Mouse (Mus musculus) common myeloid progenitor, adult 5-6 weeks (primary cell): Measurements from ENCODE around the gene Hoxd9. TPM values are rescaled to one million over a fixed set of nuclear protein-coding genes. Genes with fewer than 3 reads are reported as not detected.
A peak's percentile ranks its signal among the peaks of the same experiment; 100 is the strongest.

Source experiments
- ATAC-seq: replicated peaks from 2 replicates; pipeline ENCODE4 v1.8.0; 2016; ENCODE audit warnings: low read depth, mild to moderate bottlenecking, moderate TSS enrichment, inconsistent platforms; ENCODE audit not compliant: poor library complexity, severe bottlenecking
- total RNA-seq: library from RNA; stranded (forward); fragments of 200-1000, 187-1606 nt; gene quantifications from 2 replicates; pipeline ENCODE4 v1.2.3, GENCODE M21; 2017

The Hoxd9 gene
- total RNA-seq, 1 experiment from 2014 or later: not detected

DNA sequence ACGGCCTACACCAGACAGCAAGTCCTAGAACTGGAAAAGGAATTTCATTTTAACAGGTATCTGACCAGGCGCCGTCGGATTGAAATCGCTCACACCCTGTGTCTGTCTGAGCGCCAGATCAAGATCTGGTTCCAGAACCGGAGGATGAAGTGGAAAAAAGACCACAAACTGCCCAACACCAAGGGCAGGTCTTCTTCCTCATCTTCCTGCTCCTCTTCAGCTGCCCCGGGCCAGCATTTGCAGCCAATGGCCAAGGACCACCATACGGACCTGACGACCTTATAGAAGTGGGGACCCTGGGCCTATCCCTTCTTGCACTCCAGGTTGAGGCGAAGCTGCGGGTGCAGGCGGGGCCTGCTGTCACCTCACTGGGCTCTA, 30.8 kb downstream of the Hoxd9 start:
- ATAC-seq: no peak

DNA sequence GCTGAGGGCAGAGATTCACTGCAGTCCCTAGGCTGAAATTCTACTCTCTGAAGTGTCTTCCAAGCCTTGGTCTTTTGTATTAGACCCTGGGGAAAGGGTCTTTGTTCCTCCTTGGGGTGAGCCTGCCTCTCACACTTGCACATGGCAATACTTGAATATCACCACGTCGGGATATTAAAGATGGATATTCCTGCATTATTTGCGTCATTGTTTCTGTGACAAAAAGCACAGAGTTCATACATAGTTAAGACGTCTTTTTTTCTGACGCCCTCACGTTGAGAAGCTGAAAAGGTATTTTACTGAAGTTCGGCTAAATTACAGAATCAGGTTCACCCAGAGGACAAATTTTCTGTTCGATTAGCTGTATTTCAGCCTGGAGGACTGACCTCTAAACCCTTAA, 32.8 kb downstream of the Hoxd9 start:
- ATAC-seq: no peak

DNA sequence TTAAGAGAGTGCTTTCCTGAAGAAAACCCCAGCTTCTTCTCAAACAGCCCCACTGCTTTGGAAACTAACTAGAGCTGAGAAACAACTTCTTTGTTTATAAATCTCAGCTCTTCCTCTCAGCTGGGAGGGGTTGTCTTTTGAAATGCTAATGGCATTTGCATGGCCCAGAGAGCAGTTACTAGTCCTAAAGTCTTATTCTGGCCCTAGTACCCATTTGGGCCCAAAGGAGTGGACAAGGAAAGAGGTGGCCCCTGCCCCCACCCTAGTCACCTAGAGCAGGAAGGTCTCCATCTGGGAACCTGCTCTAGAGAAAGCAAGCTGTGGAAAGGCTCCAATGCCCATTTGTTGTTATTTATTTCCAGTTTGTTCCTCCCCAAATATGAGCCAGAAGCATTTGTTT, 33.5 kb downstream of the Hoxd9 start:
- ATAC-seq: no peak

DNA sequence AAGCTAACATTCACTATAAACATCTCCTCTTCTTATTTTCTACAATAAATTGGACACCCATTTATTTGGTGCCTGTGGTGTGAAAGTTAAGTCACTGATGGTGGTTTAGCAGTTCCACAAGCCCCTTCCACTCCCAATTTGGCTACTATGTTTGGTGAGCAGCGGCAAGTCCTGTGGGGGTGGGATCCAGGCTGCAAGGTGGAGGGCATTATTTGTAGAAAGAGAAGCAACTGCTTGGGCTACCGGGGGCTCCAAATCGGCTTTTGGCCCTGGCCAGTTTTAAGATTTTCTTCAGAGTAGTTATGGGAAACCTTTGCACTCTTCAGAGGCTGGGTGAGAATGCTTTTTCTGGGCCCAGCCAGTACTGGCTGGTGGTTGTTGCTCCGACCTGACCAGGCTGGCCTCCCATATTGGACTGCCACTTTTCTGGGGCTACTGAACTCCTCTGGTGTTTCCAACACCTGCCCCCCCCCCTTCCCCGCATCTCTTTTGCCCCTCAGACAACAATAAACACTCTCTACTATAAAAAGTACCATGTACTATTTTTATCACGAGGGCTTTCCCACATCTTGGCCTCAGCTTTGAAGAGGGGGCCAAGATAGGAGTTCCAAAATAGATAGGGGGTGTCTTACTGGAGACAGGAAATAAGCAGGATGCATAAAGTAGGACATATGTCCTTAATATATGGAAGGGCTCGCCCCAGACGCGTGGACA, 34.4 kb downstream of the Hoxd9 start:
- no peak for ATAC-seq

DNA sequence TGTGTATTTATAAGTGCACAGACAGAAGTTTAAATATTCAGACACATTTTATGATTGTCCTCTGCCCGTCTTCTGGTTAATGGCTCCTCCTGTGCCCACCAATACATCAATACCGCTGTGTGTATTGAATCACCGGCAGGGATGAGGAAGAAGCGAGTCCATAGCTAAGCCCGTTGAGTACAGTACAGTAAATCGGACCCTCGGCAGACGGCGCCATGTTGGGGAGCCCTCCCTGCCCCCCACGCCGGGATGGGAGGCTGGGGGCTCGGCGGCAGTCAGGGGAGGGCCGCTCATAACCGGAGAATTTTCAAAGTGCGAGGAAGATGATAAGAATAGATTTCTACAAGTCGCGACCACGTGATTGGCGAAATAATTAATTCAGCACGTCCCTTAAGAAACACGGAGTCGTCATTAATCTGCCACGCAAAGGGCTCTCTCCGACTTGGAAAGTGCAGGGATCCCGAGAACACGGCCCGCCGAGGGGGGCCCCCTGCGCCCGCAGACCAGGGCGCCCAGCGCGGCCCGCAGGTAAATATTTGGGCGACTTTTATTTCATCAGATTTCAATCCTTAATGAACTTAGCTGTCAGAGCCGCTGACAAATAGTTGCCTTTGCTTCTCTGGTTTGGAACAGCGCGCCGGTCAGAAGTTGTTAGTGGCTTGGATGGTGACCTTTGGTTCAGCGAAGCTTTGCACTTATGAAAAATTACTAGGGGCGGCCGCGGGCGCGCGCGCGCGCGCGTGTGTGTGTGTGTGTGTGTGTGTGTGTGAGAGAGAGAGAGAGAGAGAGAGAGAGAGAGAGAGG, 35.2 kb downstream of the Hoxd9 start:
- no peak for ATAC-seq

DNA sequence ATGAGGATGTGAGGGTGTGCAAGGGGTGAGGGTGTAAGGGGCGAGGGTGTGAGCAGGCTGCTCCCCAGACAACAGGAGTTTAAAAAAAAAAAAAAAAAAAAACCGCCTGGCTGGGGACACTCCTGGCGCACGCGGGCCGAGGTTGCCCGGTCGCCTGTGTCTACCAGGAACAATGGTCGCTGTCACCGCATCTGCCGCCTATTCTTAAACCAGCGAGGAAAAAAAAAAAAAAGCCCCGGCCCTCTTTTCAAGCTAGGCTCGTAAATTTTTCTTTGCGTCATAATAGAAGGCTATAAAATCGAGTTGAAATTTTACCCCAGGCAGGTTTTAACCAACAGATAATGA, 35.8 kb downstream of the Hoxd9 start:
- no peak for ATAC-seq

DNA sequence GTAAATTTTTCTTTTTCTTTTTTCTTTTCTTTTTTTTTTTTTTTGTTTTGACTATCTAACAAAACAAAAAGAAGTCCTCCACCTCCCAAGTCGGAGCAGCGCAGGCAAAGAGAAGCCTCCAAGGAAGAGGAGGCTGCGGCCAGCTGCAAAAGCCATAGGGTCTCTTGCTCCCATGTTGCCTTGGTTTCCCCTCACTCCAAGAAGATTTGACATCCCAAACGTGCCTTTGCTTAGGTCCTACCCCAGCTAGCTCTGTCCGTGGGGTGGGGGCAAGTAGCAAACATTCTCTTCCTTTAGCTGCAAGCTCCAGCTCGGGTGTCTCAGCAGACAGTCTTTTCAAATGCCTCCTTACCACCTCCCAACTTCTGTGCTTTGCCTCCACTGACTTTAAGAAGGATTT, 36.2 kb downstream of the Hoxd9 start:
- ATAC-seq: no peak

DNA sequence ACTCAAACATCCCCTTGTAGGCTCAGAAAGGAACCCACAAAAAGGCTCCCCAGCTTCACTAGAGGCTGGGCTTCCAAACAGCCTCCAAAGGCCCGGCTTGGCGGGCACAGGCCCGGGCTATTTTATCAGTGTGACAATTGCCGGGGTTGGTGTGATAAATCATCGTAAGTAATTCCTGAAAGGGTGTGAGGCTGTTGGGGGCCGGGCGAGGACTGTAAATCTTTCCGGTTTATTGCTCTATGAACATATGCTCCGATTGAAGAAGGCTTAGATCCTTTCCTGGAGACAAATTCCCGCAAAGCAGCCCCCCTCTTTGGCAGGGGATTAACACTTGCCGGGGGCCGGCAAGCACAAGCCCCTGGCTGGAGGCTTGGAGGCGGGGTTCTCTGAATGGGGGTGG, 36.9 kb downstream of the Hoxd9 start:
- ATAC-seq: no peak

DNA sequence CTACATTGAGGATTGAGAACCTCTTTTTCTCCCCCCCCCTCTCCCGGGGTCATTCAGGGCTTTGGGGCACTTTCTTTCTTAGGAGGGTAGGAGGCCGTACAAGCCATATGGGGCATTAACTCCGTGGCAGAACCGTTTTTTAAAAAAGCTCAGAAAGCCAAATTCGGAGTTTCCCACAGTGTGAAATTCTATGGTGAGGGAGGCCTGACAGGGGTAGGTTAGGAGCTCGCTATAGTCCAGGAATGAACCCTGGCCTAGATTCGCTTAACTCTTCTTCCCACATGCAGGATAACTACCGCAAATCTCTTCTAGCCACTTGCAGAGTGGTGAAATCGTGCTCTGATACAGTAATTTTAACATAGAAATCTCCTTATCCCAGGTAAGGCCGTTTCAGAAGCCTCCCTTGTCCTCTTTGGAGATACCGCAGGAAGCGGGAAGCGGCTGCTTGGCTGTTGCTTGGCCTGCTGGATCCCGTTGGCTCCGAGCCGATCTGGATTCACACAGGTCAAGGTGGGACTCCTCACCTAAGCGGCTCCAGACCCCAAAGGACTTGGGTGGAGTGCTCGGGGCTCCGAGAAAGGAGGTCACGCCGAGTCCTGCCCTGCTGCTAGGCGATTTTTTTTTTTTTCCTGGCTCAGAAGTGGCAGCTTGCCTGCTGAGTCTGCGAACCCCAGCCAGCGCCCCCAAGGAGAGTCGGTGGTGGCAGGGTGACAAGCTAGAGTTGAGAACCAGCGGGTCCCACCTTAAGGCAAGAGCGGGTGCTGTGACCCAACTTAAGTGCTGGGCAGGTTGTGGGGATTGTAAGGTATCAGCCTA, 37.7 kb downstream of the Hoxd9 start:
- no peak for ATAC-seq

DNA sequence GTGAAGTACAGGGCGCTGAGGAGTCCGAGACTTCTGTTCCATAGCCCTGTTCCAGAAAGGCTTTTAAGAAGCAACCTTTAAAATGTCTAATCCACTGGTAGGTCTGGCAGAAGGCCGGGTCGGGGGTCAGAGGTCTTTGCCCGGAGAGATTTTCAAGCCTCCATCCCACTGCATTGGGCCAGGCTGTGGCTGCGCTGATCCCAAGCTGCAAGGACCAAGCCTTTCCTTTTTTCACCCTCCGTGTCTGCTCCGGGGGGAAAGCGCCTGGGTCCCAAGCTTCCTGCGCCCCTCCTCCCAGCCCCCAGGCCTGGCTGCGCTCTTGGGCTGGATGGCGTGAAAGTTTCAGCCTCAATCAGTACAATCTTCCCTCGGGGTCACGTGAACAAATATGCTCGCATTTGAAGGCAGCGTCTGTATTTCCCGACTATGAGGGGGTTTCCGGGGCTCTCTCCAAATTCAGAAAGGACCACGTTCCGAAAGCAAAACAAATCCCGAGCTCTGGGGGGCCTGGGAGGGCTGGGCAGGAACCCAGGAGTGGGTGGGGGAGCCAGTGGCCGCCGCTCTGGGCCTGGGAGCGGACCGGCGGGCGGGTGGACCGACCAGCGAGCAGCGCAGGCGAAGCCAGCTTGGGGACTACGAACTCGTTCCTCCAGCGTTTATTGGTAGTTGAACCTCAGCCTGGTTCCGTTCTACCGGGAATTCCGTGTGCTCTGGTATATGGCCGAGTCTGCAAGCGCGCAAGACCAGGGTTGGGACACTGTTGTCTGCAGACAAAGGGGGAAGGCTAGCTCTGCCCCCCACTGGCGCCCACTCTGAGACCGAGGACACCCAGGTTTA, 38.5 kb downstream of the Hoxd9 start:
- no peak for ATAC-seq

DNA sequence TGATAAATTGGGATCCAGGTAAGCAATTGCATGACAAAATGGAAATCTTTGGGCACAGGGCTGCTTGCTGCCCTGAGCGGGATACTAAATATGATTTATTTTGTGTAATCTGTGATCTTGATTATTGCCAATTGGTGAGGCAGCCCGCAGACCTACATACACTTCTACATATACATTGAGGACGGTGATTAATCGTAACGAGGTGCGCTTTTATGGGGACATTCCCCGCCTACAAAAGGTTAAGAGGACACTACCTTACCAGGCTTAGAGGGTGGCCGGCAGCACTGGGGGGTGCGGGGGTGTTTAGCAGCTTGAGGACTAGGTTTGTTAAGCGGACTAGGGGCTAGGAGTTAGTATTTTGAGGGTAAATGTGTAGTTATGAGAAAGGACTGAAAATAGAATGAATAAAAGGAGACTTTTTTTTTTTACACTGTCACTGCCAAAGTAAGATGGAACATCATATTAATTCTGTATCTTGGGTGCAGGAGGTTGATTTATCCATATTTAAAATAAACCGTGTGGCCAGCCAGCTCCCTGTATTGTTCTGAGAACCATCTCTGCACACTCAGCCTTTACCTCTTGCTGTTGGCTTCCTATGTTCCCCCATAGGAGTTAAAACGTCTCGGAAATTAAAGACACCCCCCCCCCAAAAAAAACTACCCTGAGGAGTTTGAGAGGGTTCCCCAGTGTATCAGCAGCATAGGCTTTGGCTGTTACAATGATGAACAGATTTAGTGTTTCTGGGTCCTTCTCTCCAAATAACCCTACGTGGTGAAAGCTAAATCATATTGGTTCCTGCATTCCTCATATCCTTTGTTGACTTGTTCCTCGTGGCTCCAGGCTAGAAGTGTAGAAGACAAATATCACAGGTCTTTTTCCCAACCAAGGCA, 39.4 kb downstream of the Hoxd9 start:
- ATAC-seq: no peak

DNA sequence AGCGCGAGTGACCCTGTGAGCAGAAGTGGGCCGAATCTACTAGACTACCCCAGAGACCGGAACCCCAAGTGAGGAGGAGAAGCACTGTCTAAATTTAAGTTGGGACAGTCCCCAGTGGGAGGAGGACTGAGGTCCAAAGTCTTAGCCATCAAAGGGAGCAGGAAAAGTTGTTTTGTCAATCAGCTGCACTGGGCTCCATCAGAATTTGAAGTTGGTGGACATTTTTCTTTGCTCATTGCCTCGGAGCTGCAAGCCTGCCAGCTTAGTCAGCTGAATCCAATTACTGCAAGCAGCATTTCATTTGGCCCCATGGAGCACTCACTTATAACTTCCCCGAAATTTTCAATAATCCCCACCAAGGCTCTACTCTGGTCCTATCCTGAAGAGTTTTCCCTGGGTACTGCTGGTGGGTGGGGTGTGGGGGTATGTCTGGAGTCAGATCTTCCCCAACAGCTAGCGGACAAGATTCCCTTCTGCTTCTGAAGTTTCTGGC, 40.1 kb downstream of the Hoxd9 start:
- no peak for ATAC-seq

DNA sequence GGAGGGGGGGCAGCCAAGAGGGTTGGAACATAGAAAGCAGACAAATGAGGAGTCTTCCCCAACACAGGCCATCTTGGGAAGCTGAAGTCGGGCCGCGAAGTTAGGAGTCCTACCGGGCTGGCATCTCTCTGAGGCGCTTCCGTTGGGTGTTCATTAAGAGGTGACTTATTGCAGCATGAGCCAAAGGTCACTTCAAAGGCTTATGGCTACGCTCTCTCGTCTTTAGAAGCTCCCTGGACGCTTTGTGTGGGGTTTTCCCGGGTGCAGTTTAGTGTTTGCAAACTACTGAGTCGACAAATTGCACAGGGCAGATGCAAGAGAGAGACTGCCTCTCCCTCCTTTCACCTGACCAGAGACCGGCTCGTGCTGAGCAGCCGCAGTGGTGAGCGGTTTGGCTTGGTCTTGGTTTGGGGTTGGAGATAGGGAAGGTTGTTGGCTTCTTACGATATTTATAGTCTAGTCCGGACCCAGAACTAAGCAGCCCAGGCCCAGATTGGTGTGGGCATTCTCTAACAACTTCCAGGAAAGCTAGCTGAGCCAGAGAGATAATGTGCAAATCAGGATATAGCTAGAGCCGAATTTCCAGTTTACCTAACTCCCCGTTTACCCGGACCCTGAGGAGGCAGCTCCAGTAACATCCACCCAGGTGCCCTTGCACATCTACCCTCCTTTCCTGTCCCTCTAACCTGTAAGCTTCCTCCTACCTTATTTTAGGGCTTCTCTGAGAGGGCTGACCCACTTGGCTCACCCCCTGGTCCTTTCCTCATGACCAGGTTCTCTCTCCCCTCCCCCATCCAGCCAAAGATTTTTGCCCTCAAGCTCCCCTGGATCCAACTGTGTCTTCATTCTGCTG, 41.3 kb downstream of the Hoxd9 start:
- no peak for ATAC-seq

DNA sequence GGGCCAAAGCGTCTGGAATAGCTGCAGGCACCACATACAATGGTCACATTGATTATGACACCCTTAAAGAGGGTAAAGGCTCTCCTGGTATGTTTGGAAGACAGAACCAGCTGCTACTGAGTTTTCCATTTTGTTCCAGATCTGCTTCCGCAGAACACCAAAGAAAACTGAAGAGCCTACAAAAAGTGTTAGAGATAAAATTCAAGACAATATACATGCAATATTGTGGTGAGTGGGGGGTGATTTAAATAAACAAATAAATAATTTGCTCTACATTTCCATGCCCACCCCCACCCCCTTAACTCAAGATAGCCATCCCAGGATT, 41.9 kb downstream of the Hoxd9 start:
- ATAC-seq: no peak

DNA sequence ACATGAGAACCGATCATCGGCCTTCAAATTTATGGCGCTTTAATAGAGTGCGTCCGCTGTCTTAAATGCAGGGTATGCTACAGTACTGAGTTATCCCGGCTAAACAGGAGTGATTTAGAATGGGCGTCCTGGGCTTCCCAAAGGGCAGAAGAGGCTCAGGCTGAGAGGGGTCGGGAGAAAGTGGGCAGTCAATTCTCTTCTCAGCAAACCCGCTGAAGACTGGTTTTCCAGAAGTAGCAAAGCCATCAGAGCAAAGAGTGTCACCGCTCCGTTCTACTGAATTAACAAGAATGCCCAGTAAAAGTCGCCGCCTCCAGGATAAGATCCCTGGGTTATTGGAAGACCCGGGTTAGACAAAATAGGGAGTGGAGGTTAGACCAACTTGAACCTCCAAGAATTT, 42.3 kb downstream of the Hoxd9 start:
- ATAC-seq: no peak

DNA sequence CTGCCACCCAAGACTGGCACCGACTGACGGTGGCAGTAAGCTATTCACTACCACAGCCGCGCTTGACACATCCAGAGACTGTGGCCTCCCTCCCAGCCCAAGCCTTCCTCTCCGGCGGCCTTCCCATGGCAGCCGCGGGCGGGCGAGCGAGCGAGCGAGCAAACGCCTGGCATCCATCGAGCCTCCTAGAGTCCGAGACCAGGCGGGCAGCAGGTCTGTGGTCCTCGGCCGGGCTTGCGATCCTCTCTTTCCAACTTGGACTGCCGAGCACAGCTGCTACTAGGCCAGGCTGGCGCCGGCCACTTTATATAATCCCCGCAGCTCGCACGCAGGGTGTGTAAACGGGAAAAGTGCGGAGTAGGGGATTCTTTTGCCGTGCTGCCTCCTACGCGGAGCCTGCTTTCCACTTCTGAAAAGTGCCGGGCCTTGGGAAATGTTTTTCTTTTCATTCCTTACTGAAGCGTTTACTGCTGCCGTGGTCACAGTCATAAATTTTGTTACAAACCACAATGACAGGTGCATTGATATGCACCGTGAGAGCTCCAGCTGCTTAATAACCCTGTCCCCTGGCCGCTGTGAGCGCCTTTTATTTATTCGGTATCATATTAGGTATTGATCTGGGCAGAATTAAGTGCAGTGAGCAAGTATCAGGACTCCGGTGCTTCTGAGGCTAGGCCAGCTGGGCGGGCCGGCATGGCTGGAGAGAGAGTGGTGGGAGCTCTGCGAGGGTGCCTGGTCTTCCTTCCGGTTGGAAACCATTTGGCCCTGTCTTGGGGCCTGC, 43.0 kb downstream of the Hoxd9 start:
- 0 out of 2 replicates have a peak, but pooled peaks have one; percentile 26 for ATAC-seq

DNA sequence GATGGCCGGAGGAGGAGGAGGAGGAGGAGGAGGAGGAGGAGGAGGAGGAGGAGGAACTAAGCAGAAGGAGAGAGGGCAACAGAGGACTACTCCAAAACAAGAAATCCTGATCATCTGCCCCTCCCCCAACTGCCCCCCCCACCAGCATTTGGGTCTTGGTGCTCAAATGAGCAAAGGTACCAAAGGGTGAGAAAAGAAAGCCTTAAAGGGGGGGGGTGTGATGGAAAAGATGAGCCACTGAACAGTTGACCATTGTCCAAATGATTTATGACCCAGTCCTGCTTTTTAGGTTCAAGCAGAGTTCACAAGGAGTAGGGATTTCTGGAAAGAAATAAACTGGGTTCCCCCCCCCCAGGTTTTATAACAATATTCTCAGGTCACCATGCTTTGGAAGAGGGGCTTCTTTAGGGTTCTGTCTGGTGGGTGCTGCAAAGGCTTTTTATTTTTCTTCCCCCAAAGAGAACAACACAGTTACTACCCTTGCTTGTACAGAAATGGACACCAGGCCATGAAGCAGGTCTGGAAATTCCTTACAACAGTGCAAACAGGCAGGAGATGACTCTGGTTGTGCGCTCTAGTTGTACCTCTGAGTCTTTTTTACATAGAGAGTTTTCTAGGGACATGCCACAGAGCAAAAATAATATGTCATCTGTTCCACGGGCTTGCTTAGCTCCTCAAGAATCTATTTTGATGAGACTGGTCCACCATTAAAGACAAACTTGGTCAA, 43.9 kb downstream of the Hoxd9 start:
- no peak for ATAC-seq
